Mouse (Mus musculus): Measurements from ENCODE around the gene Ftl1.

GRCm38 (mm10) chr7:45408351-45408750 lies 51.3 kb downstream of the Ftl1 start:
- no peak for TF ChIP-seq POLR2A (IDR thresholded peaks at IDR 0.05; ENCODE audit: insufficient read depth, low read depth, low read length)
- no peak for TF ChIP-seq CTCF (IDR thresholded peaks at IDR 0.05)
